Mouse (Mus musculus) stomach, embryonic 14.5 days (tissue): ENCODE results near the gene Kcnj14. TPM values are rescaled to one million over a fixed set of nuclear protein-coding genes. Genes with fewer than 3 reads are reported as not detected.

Experiments
- ATAC-seq: fragments of 200-750 bp; cut with Nextera tagmentation; 2 replicates; pipeline ENCODE4 v1.8.0; 2017; ENCODE audit warnings: low read depth, moderate TSS enrichment; ENCODE audit not compliant: insufficient number of reproducible peaks, insufficient read depth, low FRiP score
- H3K27ac ChIP-seq: fragments of 300-500 bp; sonication (generic); 2 replicates; pipeline ENCODE4 v1.5.1; 2014; ENCODE audit warnings: mild to moderate bottlenecking, low read length, moderate library complexity, mixed read lengths
- H3K27me3 ChIP-seq: fragments of 300-500 bp; sonication (generic); 2 replicates; pipeline ENCODE4 v1.6.1; 2014; ENCODE audit warnings: low read length, control low read depth, mixed read lengths; ENCODE audit not compliant: control insufficient read depth, insufficient read depth
- H3K36me3 ChIP-seq: fragments of 300-500 bp; sonication (generic); 2 replicates; pipeline ENCODE4 v1.6.1; 2014; ENCODE audit warnings: mild to moderate bottlenecking, control low read depth, low read length, moderate library complexity, mixed read lengths; ENCODE audit not compliant: control insufficient read depth, insufficient read depth
- H3K4me1 ChIP-seq: fragments of 300-500 bp; sonication (generic); 2 replicates; pipeline ENCODE4 v1.6.1; 2014; ENCODE audit warnings: low read length, control low read depth, mixed read lengths; ENCODE audit not compliant: control insufficient read depth, insufficient read depth
- H3K4me2 ChIP-seq: fragments of 300-500 bp; sonication (generic); replicated peaks from 2 replicates; pipeline ENCODE4 v1.6.1; 2014; ENCODE audit warnings: low read depth, low read length, control low read depth
- H3K4me3 ChIP-seq: fragments of 300-500 bp; sonication (generic); 2 replicates; pipeline ENCODE4 v1.5.1; 2014; ENCODE audit warnings: low read depth, low read length, control low read depth
- H3K9ac ChIP-seq: fragments of 300-500 bp; sonication (generic); replicated peaks from 2 replicates; pipeline ENCODE4 v1.6.1; 2014; ENCODE audit warnings: low read depth, mild to moderate bottlenecking, control low read depth, low read length, moderate library complexity, mixed read lengths
- H3K9me3 ChIP-seq: fragments of 300-500 bp; sonication (generic); 2 replicates; pipeline ENCODE4 v1.6.1; 2016; ENCODE audit warnings: low read depth, low read length, control low read depth; ENCODE audit not compliant: control insufficient read depth
- WGBS: fragments of 180-500 bp; shearing (Covaris S2); extraction: QIAGEN DNeasy Blood & Tissue Kit; methylation state at CpG from one replicate; pipeline ENCODE4 v1.1.7; 2014; 5-methylcytosine and 5-hydroxymethylcytosine counted together
- polyA plus RNA-seq: library from polyadenylated mRNA; unstranded; fragments of >200 nt; fragmentation: Nextera tagmentation; extraction: Ambion mirVana; gene quantifications from 2 replicates; pipeline ENCODE4 v1.2.1, GENCODE M21; 2014

Kcnj14 gene
- polyA plus RNA-seq, 1 experiment from 2014 or later: 1.3 TPM

DNA sequence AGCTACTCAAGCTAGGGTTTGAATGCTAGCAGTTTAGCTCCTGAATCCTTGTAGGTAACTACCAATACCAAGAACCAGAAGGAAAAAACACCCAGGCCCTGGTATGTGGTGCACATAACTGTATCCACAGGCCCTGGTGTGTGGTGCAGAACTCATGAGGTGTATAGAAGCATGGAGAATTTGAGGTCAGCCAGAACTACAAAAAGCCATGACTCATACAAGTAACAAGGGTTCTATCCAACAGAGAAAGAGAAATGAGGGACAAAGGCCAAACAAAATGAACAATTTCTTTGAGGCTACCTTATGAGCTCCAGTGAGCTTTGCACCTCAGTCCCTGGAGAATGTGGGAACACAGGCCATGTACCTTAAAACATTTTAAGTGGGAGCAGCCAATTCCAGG lies 3.7 kb downstream of the Kcnj14 start:
- Histone ChIP-seq H3K9ac (no peak overlapping the region), H3K36me3 (peaks cover 20% of the 10 kb centered on the region), H3K4me2 (no peak overlapping the region), H3K4me1 (no peaks in the 10 kb centered on the region), H3K9me3 (no peaks in the 10 kb centered on the region), H3K4me3 (no peak overlapping the region), H3K27me3 (no peaks in the 10 kb centered on the region), H3K27ac (no peak overlapping the region)
- ATAC-seq: no peak

DNA sequence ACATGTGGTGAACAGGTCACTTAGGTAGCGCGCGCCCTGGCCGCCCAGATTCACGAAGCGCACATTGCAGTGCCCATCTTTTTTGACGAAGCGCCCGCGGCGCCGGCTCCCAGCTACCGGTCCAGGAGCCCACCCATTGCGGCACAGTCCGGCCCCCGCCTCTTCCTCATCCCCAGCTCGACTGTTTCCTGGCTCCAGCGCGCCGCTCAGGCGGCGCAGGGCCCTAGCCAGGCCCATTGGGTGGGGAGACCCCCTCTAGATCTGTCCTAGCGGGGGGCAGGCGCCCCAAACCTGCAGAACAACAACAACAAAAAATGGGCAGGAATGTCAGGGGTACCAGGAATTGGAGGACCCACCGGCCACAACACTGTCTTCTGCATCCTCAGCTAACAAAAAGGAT lies 4.7 kb downstream of the Kcnj14 start:
- Histone ChIP-seq H3K27me3 (no peaks in the 10 kb centered on the region), H3K4me3 (no peak overlapping the region), H3K4me1 (peaks cover 7% of the 10 kb centered on the region), H3K4me2 (peak overlapping the region; percentile 31; the same call in 1 of the 2 replicates), H3K27ac (no peak overlapping the region), H3K9me3 (no peaks in the 10 kb centered on the region), H3K9ac (no peak overlapping the region), H3K36me3 (peaks cover 9% of the 10 kb centered on the region; the same call in 1 of the 2 replicates)
- ATAC-seq: no peak
- WGBS: 12% methylated on average over 25 of the region's 25 CpGs

DNA sequence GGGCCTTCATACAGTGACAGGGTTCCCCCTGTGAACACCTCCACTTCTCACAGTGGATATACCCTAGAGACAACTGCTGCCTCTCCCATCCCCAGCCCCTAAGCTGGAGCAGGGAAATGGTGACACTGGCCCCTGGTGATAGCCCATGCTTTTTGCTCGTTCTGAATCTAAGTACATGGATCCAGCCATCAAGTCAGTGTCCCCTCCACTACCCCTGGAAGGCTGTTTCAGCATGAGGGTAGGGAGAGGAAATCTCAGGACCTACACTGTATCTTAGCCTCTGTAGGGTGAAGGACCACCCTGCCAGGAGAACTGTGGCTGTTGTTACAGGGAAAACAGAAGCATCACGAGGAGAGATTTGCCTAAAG lies 8.6 kb downstream of the Kcnj14 start:
- no peak for ATAC-seq
- WGBS: 66% methylated on average over 2 of the region's 2 CpGs
- H3K27me3 ChIP-seq: no peaks in the 10 kb centered on the region

DNA sequence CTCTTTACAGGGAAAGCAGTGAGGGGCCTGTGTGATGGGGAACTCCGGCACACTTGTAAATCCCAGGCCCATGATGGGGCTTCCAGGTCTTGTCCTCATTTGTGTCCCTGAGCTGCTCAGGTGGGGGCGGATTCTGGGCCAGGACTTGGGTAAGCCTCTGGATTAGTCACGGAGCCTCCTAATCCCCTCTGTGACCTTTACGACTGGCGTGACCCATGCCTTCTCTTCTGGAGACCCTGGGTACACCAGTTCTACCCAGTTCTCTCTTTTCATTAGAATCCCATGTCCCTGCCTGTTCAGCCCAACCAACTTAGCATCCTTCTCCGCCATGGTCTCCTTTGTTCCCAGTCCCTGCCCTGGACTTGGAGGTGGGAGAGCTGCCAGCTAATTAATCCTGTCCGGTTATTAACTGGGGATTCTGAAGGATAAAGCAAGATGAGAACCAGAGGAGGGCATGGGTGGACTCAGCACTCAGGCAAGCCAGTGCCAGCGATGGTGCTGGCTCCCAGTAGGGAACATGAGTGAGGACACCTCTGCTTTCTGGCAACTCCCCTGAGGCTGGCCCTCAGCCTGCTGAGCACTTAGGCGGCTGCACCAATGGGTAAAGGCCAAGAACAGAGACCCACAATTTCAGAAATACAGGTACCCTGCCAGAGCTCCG lies 9.1 kb downstream of the Kcnj14 start:
- no peaks in the 10 kb centered on the region for H3K9me3 ChIP-seq
- peaks cover 18% of the 10 kb centered on the region for H3K4me1 ChIP-seq
- H3K27ac ChIP-seq: no peak overlapping the region
- ATAC-seq: no peak
- no peak overlapping the region for H3K4me3 ChIP-seq
- no peak overlapping the region for H3K9ac ChIP-seq
- no peak overlapping the region for H3K4me2 ChIP-seq
- WGBS: 58% methylated on average over 10 of the region's 10 CpGs
- H3K27me3 ChIP-seq: no peaks in the 10 kb centered on the region
- H3K36me3 ChIP-seq: peaks cover 22% of the 10 kb centered on the region

More for the DNA sequence above, 8.6 kb downstream of the Kcnj14 start:
- Histone ChIP-seq H3K36me3 (peaks cover 17% of the 10 kb centered on the region), H3K9me3 (no peaks in the 10 kb centered on the region), H3K4me2 (no peak overlapping the region), H3K9ac (no peak overlapping the region; the same call in 1 of the 2 replicates), H3K4me3 (no peak overlapping the region), H3K4me1 (peaks cover 18% of the 10 kb centered on the region), H3K27ac (no peak overlapping the region)

DNA sequence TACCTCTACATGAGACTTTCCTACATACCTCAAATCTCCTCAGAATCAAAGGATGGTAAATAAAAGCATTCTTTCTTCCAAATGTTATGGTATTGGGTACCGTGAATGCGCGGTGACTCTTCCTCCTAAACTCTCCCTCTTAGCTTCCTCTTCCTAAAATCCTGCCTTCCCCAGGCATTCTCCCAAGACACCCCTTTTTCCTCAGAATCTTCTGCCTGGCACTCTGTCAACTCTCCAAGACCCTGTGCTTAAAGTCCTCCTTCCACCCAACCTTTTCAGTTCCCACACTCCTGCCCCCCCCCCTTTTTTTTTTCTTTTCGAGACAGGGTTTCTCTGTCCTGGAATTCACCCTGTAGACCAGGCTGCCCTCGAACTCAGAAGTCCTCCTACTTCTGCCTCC lies 9.7 kb downstream of the Kcnj14 start:
- Histone ChIP-seq H3K9ac (no peak overlapping the region), H3K9me3 (no peaks in the 10 kb centered on the region), H3K27ac (no peak overlapping the region), H3K4me2 (peak overlapping the region; percentile 47), H3K4me1 (peaks cover 18% of the 10 kb centered on the region), H3K4me3 (peak overlapping the region; percentile 20), H3K27me3 (no peaks in the 10 kb centered on the region), H3K36me3 (peaks cover 28% of the 10 kb centered on the region)
- no peak for ATAC-seq
- WGBS: 3% methylated on average over 5 of the region's 5 CpGs

DNA sequence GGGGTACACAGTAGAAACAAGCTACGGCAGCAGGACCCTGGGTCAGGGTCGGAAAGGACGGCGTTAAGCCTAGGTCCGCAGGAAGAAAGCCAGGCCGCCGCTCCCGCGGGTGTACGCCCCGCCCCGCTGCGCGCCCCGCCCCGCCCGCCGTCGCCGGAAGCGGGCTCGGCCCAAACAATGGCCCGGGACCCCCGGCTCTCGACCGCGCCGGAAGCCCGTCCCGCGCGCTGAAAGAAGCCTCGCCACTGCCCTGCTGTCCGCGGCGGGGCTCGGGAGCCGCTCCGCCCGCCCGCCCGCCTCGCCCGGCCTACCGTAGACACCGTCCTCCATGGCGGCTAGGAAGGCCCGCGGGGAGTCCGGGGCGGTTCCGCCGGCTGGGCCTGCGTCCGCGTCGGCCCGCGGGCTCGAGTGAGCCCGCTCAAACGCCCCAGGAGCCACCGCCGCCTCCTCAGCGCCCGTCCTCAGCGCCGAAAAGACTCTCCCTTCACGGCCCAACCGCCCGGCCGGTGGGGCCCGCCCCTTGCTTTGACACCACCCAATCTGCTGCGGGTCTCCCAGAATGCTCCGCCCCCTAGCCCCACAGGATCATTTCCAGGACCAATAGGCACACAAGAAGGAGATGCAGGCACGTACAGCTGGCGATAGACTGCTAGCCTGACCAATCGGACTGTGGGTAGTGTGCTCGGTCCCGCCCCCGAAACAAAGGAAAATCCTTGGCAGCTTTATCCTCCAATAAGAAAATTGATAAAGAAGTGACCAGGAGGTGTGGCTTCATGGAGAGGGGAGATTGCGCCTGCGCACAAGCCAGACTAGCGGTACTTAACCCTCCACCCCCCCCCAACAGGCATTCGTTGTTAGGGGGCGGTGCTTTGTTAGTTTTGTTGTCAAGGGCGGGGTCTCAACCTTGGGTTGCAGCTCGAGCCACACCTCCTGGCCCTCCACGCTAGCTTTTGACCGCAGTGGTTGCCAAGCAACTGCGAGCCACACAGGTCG lies 10.5 kb downstream of the Kcnj14 start, which contains the start of gene Cyth2:
Cyth2 (minus strand) TSS at position 795 of the 993 bp plus-strand sequence.
- H3K27me3 ChIP-seq: no peaks in the 10 kb centered on the region
- H3K36me3 ChIP-seq: peaks cover 36% of the 10 kb centered on the region
- peak within 1 kb of the TSS; percentile 92 for H3K4me2 ChIP-seq
- peaks cover 18% of the 10 kb centered on the region for H3K4me1 ChIP-seq
- peak within 1 kb of the TSS; percentile 100 for H3K27ac ChIP-seq
- WGBS: under 1% methylated on average over 89 of the region's 92 CpGs
- H3K4me3 ChIP-seq: peak within 1 kb of the TSS; percentile 92
- ATAC-seq: peak; percentile 99
- no peaks in the 10 kb centered on the region for H3K9me3 ChIP-seq
- H3K9ac ChIP-seq: peak within 1 kb of the TSS; percentile 99

DNA sequence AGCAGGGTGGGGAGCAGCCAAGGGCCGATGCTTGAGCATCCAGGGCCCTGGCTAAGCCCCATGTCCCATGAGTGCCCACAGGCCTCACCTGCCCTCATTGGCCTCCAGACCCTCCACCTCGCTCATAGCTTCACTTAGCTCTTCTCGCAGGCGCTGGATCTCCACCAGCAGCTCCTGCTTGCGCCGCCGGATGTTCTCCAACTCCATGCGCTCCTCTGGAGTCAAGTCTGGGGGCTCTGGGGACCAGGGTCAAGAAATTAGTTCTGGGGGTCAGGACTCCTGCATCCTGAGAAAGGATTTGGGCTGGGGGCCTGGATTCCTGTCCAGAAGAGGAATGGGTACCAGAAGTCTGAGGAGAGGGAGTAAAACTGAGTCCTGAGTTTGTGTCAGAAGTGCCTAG lies 11.7 kb downstream of the Kcnj14 start:
- Histone ChIP-seq H3K4me3 (peak overlapping the region; percentile 92), H3K4me2 (peak overlapping the region; percentile 92), H3K9me3 (no peaks in the 10 kb centered on the region), H3K4me1 (peaks cover 18% of the 10 kb centered on the region), H3K27ac (no peak overlapping the region), H3K9ac (peak overlapping the region; percentile 99), H3K27me3 (no peaks in the 10 kb centered on the region), H3K36me3 (peaks cover 48% of the 10 kb centered on the region)
- 76% methylated on average over 8 of the region's 8 CpGs for WGBS
- no peak for ATAC-seq

DNA sequence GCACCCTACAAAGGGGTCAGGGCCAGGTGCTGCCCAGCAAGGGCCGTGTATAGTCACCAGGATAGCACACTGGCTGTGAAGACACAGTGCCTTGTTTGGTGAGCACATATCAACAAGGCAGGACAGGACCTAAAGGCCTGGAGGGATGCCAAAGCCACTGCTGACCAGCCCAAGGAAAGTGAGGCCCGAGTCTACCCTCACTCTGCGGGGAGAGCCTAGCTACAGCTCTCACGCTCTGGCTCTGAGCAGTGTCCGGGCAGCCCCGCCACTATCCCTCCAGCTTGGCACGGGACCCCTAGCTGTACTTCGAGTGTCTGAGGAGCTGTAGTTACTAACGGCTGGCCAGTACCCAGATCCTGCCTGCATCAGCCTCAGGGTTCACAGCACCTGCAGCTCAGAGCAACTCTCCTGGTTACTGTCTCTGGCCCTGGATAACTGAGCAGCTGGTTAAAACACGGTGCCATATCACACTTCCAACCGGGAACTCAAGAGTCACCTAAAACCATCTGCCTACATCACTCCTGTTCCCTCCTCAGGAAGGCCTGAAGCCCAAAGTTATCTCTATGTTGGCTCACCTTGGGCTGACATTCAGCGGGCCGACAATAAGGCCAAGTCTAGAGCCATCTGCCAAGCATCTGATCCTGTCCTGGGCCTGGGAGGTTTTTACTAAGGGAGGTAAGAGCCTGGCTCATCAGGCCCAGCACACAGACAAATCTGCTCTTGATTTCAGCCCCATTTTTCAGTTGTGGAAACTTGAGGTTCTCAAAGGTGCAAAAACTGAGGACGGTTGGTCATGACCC lies 15.1 kb downstream of the Kcnj14 start:
- H3K36me3 ChIP-seq: peaks cover 59% of the 10 kb centered on the region
- no peak overlapping the region for H3K4me2 ChIP-seq
- no peak overlapping the region for H3K9ac ChIP-seq
- no peak for ATAC-seq
- no peak overlapping the region for H3K4me3 ChIP-seq
- peaks cover 10% of the 10 kb centered on the region; the same call in 1 of the 2 replicates for H3K4me1 ChIP-seq
- no peaks in the 10 kb centered on the region for H3K9me3 ChIP-seq
- no peaks in the 10 kb centered on the region for H3K27me3 ChIP-seq
- 85% methylated on average over 14 of the region's 14 CpGs for WGBS
- H3K27ac ChIP-seq: no peak overlapping the region
